In the genomic region with DNA sequence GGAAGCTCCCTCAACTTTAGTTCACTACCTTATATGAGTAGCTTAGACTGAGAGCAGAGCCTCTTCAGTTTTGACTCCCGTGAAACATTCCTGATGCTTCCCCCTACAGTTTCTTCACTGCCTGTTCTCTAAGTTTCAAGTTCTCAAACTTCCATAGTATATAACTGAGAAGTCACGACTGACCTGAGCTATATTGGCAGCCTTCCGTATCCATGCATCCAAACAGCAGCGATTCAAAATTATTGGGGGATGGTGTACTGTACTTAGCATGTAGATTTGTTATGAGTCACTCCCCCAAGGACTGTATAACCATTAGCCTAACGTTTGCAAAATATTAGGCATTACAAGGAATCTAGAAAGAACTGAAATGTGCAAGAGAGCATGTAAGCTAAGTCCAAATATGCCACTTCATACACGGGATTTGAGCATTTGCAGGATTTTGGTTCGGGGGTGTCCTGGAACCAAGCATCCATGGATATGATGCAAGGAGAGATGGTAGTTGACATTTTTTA, we compare ENCODE assay signal across 7 mouse cellular contexts. TPM values are rescaled to one million over a fixed set of nuclear protein-coding genes. Genes with fewer than 3 reads are reported as not detected.
DNase-seq lines count a peak whose midpoint lies in the region; ATAC-seq and TF ChIP-seq lines count a peak whose summit lies in the region.

No protein-coding gene starts in this region.

- intact Hi-C loops in left cerebral cortex, adult 2 months (cut with DNase I) = loop anchor here (2.0 to 5.0 kb wide), 6 partner anchors 44 to 436 kb away; partner anchors contain the start of gene Ipo5

- WGBS in embryonic facial prominence, embryonic 15.5 days = 59% methylated on average over 7 of the region's 7 CpGs

- peak overlapping the region; percentile 51 for H3K4me3 ChIP-seq in left cerebral cortex, adult 2 months
- no peak overlapping the region for H3K4me3 ChIP-seq in embryonic facial prominence, embryonic 15.5 days (replicated peaks)

- TF ChIP-seq CTCF in left cerebral cortex, adult 2 months (IDR thresholded peaks at IDR 0.05) = no peak

- no peak overlapping the region for H3K9ac ChIP-seq in embryonic facial prominence, embryonic 15.5 days

- peak overlapping the region; percentile 76; the same call in 1 of the 2 replicates for H3K4me2 ChIP-seq in embryonic facial prominence, embryonic 15.5 days (replicated peaks)

- H3K27me3 ChIP-seq in embryonic facial prominence, embryonic 15.5 days = no peaks in the 10 kb centered on the region

- ATAC-seq in embryonic facial prominence, embryonic 15.5 days (ENCODE audit: insufficient number of reproducible peaks, low FRiP score, low TSS enrichment, low read depth) = no peak

- peaks cover 13% of the 10 kb centered on the region for H3K4me1 ChIP-seq in embryonic facial prominence, embryonic 15.5 days

- DNase-seq in left cerebral cortex, adult 2 months (ENCODE audit: extremely low spot score in 1 of 2, low spot score in 2 of 2) = no peak
- no peak for DNase-seq in left cerebral cortex, adult 9 months (ENCODE audit: low spot score in 2 of 2)
- peak; percentile 4 for DNase-seq in induced T-regulatory cell, adult 2 months (ENCODE audit: low read depth)
- peak; percentile 15 for DNase-seq in naive thymus-derived CD4-positive, alpha-beta T cell, adult 2 months (ENCODE audit: low read depth)
- no peak for DNase-seq in yolk sac, embryonic 10.5 days (ENCODE audit: low spot score)
- DNase-seq in cerebellum, adult 8-10 months = no peak

- H3K27ac ChIP-seq in left cerebral cortex, adult 2 months = peak overlapping the region; percentile 100
- H3K27ac ChIP-seq in embryonic facial prominence, embryonic 15.5 days (replicated peaks) = no peak overlapping the region

- H3K36me3 ChIP-seq in embryonic facial prominence, embryonic 15.5 days = no peaks in the 10 kb centered on the region

- no peaks in the 10 kb centered on the region for H3K9me3 ChIP-seq in embryonic facial prominence, embryonic 15.5 days (replicated peaks)

RNA-seq across cellular contexts. Expression of gene Rap2a, which starts 2.0 kb away (rescaled TPM):
- 10 to 100 TPM; 91.3 to 91.5 TPM for total RNA-seq in left cerebral cortex, adult 2 months (2021)
- polyA plus RNA-seq in embryonic facial prominence, embryonic 15.5 days (2015; fragmentation: Nextera tagmentation; extraction: Ambion mirVana) = 17.6 and 18.0 TPM in 2 replicates

Comparison
In these comparisons a context has a peak if more than half of its experiments do, and no peak if none do; other contexts are left out.
1. DNase-seq: peak in induced T-regulatory cell, adult 2 months (single experiment) and naive thymus-derived CD4-positive, alpha-beta T cell, adult 2 months (single experiment); none in left cerebral cortex, adult 2 months (0 of 2), left cerebral cortex, adult 9 months (0 of 2), yolk sac, embryonic 10.5 days (single experiment) and cerebellum, adult 8-10 months (single experiment).